Mouse (Mus musculus) lung, postnatal 0 days (tissue): Measurements from ENCODE around the gene 9930021J03Rik. TPM values are rescaled to one million over a fixed set of nuclear protein-coding genes. Genes with fewer than 3 reads are reported as not detected.

Experiments
- ATAC-seq: fragments of 200-750 bp; cut with Nextera tagmentation; 2 replicates; pipeline ENCODE4 v1.8.0; 2017; ENCODE audit warnings: moderate library complexity
- DNase-seq: peaks from one replicate; pipeline ENCODE4 v3.0.0-alpha.2; 2016; ENCODE audit warnings: low spot score
- H3K27ac ChIP-seq: fragments of 300-500 bp; sonication (generic); 2 replicates; pipeline ENCODE4 v1.5.1; 2014; ENCODE audit warnings: antibody characterized with exemption, mild to moderate bottlenecking, low read length, mixed read lengths
- H3K27me3 ChIP-seq: fragments of 300-500 bp; sonication (generic); replicated peaks from 2 replicates; pipeline ENCODE4 v1.6.1; 2014; ENCODE audit warnings: low read length, mixed read lengths; ENCODE audit not compliant: insufficient read depth
- H3K36me3 ChIP-seq: fragments of 300-500 bp; sonication (generic); 2 replicates; pipeline ENCODE4 v1.6.1; 2014; ENCODE audit warnings: low read length, mixed read lengths; ENCODE audit not compliant: insufficient read depth
- H3K4me1 ChIP-seq: fragments of 300-500 bp; sonication (generic); 2 replicates; pipeline ENCODE4 v1.6.1; 2014; ENCODE audit warnings: antibody characterized with exemption, low read depth, low read length, mixed read lengths; ENCODE audit not compliant: insufficient read depth
- H3K4me2 ChIP-seq: fragments of 300-500 bp; sonication (generic); replicated peaks from 2 replicates; pipeline ENCODE4 v1.6.1; 2014; ENCODE audit warnings: low read depth, mild to moderate bottlenecking, low read length, moderate library complexity, mixed read lengths
- H3K4me3 ChIP-seq: fragments of 300-500 bp; sonication (generic); 2 replicates; pipeline ENCODE4 v1.5.1; 2014; ENCODE audit warnings: low read depth, low read length
- H3K9ac ChIP-seq: fragments of 300-500 bp; sonication (generic); replicated peaks from 2 replicates; pipeline ENCODE4 v1.6.1; 2014; ENCODE audit warnings: low read depth, mild to moderate bottlenecking
- H3K9me3 ChIP-seq: fragments of 300-500 bp; sonication (generic); 2 replicates; pipeline ENCODE4 v1.6.1; 2016; ENCODE audit warnings: low read length, mixed read lengths
- CTCF ChIP-seq: IDR thresholded peaks from 2 replicates; pipeline ENCODE4 v1.5.1; 2016; ENCODE audit warnings: antibody characterized with exemption, mild to moderate bottlenecking
- EP300 ChIP-seq: IDR thresholded peaks from 2 replicates; pipeline ENCODE4 v1.6.1; 2016; ENCODE audit warnings: antibody characterized with exemption, mild to moderate bottlenecking, control low read depth
- WGBS: fragments of 180-500 bp; shearing (Covaris S2); extraction: QIAGEN DNeasy Blood & Tissue Kit; methylation state at CpG from one replicate; pipeline ENCODE4 v1.1.7; 2014; 5-methylcytosine and 5-hydroxymethylcytosine counted together
- polyA plus RNA-seq: library from polyadenylated mRNA; unstranded; fragments of >200 nt; fragmentation: Nextera tagmentation; extraction: Ambion mirVana; gene quantifications from 2 replicates; pipeline ENCODE4 v1.2.1, GENCODE M21; 2015

Gene 9930021J03Rik
- polyA plus RNA-seq, 1 experiment from 2014 or later = 3.2 TPM

DNA sequence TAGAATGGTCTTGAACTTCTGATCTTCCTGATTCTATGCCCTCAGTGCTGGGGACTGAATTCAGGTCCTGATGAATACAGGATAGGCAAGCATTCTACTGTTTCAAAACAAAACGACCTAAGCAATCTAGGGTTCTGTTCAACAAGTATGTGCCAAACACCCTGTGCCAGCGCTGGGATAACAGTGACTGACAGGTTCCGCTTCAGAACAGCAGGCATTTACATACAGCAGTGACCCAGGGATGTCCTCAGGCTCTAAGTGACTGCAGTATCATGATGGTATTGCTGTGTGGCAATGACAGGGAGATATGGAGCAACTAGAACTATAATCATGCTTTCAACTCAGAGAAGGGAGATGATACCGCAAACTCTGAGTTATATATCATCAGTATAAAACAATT, 92.3 kb downstream of the 9930021J03Rik start:
- Histone ChIP-seq H3K27me3 (no peaks in the 10 kb centered on the region), H3K9me3 (no peaks in the 10 kb centered on the region), H3K9ac (no peak overlapping the region), H3K4me3 (no peak overlapping the region), H3K4me1 (no peaks in the 10 kb centered on the region), H3K4me2 (no peak overlapping the region), H3K27ac (no peak overlapping the region), H3K36me3 (no peaks in the 10 kb centered on the region; the same call in 1 of the 2 replicates)
- 88% methylated on average over 4 of the region's 4 CpGs for WGBS
- ATAC-seq = no peak
- TF ChIP-seq EP300 = no peak
- TF ChIP-seq CTCF = no peak
- DNase-seq = no peak

DNA sequence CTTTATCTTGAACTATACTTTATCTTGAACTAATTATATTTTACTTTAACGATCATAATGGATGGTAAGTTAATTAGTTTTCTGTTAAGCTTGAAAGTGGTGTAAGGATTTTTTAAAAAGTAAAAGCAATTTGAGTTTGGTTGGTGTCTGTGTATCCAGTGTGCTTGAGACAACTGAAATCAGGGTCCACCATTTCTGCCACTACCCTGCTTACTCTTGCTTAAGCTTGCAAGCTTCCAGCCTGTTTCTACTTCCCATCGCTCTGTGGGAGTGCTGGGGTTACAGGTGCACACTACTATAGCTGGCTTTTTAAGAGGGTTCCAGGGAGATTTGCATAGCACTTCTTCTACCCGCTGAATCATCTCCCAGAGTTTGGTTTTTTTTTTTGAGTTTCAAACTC, 96.3 kb downstream of the 9930021J03Rik start:
- Histone ChIP-seq H3K9me3 (no peaks in the 10 kb centered on the region), H3K4me1 (no peaks in the 10 kb centered on the region), H3K27ac (no peak overlapping the region), H3K9ac (no peak overlapping the region), H3K36me3 (no peaks in the 10 kb centered on the region), H3K4me3 (no peak overlapping the region), H3K27me3 (no peaks in the 10 kb centered on the region), H3K4me2 (no peak overlapping the region)
- TF ChIP-seq CTCF (no peak), EP300 (no peak)
- no peak for DNase-seq
- 69% methylated on average over 3 of the region's 3 CpGs for WGBS
- no peak for ATAC-seq

DNA sequence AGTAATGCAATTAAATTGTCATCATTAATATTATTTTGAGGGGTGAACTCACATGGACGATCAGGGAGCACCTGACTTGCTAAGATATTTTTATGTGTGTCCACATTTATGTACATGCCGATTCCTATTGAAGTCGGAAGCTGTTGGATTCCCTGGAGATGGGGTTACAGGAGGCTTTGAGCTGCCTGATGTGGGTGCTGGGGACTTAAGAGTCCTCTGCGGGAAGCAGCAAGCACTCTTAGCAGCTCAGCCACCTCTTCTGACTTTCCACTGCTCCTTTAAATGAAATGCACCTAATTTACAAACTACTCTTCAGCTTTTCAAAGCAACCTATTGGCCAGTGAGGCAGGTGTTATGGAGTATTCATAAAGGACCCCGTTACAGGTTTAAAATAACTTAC, 97.3 kb downstream of the 9930021J03Rik start:
- 41% methylated on average over 5 of the region's 5 CpGs for WGBS
- Histone ChIP-seq H3K4me2 (peak overlapping the region; percentile 48), H3K4me1 (no peaks in the 10 kb centered on the region), H3K27me3 (no peaks in the 10 kb centered on the region), H3K4me3 (peak overlapping the region; percentile 28; the same call in 1 of the 2 replicates), H3K36me3 (no peaks in the 10 kb centered on the region), H3K9ac (no peak overlapping the region), H3K27ac (no peak overlapping the region), H3K9me3 (no peaks in the 10 kb centered on the region)
- TF ChIP-seq EP300 (no peak), CTCF (no peak)
- ATAC-seq (no peak), DNase-seq (no peak)

DNA sequence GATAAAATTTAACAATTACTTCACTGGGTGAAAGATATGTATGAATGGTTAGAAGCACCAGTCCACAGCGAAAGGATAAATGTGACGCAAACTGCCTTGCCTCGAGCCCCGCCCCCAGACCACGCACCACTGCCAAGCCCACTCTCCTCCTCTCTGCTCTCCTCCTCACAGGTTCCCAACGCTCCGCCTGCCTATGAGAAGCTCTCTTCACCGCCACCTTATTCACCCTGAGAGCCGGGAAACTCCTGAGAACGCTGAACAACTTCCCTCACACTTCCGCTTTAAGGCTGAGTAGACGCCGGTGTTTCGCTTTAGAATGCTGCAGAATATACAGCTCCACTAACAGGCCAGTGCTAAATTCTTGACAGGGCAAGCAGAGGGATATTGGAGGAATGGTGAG, 97.8 kb downstream of the 9930021J03Rik start:
- peak overlapping the region; percentile 48 for H3K4me2 ChIP-seq
- H3K9ac ChIP-seq = no peak overlapping the region
- no peaks in the 10 kb centered on the region for H3K27me3 ChIP-seq
- peak; percentile 37; the same call in 1 of the 2 replicates for ATAC-seq
- H3K27ac ChIP-seq = no peak overlapping the region
- H3K4me3 ChIP-seq = peak overlapping the region; percentile 28
- DNase-seq = peak; percentile 53
- H3K4me1 ChIP-seq = no peaks in the 10 kb centered on the region
- H3K9me3 ChIP-seq = no peaks in the 10 kb centered on the region
- TF ChIP-seq CTCF = no peak
- no peak for TF ChIP-seq EP300
- no peaks in the 10 kb centered on the region for H3K36me3 ChIP-seq
- 23% methylated on average over 14 of the region's 14 CpGs for WGBS

DNA sequence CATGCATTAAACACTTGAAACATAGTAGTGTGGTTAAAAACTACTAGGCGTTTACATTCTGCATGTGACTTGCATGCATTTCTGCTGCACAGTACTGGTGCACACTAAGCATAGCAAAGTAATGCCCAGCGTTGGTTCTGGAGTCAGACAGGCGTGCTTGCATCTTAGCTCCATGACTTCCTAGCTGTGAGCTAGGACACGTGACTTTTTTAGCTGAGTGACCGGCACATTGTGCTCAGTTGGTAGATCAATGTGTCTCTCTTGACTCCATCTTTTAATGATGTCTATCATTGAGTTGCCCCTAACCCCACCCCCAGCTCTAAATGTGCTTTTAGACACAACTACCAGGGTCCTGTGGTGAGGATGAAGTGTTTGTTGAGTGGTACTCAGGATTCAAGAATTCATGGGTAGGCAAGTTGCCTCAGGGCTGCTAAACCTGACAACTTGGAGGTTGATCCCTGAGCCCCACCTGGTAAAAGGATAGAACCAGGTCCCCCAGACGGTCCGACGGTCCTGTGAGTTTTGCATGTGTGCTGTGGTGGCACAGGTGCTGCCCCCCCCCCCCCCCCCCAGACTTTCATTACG, 98.4 kb downstream of the 9930021J03Rik start:
- ATAC-seq (no peak), DNase-seq (no peak)
- 74% methylated on average over 9 of the region's 9 CpGs for WGBS
- H3K27ac ChIP-seq = no peak overlapping the region
- no peaks in the 10 kb centered on the region for H3K9me3 ChIP-seq
- no peak overlapping the region for H3K9ac ChIP-seq
- peak overlapping the region; percentile 48; the same call in 1 of the 2 replicates for H3K4me2 ChIP-seq
- TF ChIP-seq EP300 = no peak
- no peak for TF ChIP-seq CTCF
- H3K4me3 ChIP-seq = no peak overlapping the region
- H3K27me3 ChIP-seq = no peaks in the 10 kb centered on the region
- H3K4me1 ChIP-seq = no peaks in the 10 kb centered on the region
- no peaks in the 10 kb centered on the region for H3K36me3 ChIP-seq

DNA sequence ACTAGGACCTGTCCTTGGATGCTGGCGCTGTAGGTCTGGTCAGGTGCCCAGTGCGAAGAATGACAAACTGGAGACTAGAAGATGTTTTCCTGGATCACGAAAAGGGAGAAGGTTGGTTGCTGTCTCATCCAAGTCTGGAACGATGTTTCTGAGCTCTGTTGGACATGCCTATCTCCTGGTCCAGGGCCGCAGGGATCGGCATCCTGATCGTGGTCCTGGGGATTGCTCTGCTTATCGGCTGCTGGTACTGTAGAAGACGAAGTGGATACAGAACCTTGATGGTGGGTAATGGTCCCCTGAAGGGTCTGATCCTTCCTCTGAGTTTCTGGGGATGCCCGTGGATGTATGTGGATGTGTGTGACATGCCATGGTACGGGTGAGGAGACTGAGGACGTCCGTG, 101.4 kb downstream of the 9930021J03Rik start:
- no peaks in the 10 kb centered on the region for H3K9me3 ChIP-seq
- no peak overlapping the region for H3K9ac ChIP-seq
- DNase-seq = no peak
- 91% methylated on average over 13 of the region's 13 CpGs for WGBS
- no peak overlapping the region for H3K27ac ChIP-seq
- TF ChIP-seq EP300 (no peak), CTCF (no peak)
- no peak overlapping the region for H3K4me3 ChIP-seq
- H3K36me3 ChIP-seq = no peaks in the 10 kb centered on the region
- no peak overlapping the region for H3K4me2 ChIP-seq
- ATAC-seq = no peak
- H3K27me3 ChIP-seq = no peaks in the 10 kb centered on the region
- no peaks in the 10 kb centered on the region for H3K4me1 ChIP-seq

DNA sequence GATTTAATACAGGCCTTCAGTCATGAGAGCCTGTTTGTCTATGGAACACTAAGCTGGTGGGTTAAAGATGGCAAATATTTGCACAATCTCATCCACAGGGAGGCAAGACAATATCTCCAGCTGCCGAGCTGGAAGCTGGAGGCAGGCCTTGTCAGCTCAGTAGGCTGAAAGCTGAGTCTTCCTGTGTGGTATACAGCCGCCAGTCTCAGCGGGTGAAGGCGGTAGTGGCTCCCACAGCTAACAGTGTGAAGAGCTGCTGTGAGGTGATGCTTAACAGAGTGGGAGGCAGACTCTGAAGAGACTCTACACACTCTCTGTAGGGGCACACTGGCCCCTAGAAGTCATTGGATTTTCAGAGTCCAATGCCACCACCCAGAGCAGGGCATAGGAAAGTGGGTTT, 104.1 kb downstream of the 9930021J03Rik start:
- no peak for ATAC-seq
- Histone ChIP-seq H3K4me1 (no peaks in the 10 kb centered on the region), H3K36me3 (no peaks in the 10 kb centered on the region), H3K27me3 (no peaks in the 10 kb centered on the region), H3K27ac (no peak overlapping the region), H3K4me3 (no peak overlapping the region), H3K9ac (no peak overlapping the region), H3K9me3 (no peaks in the 10 kb centered on the region), H3K4me2 (no peak overlapping the region)
- TF ChIP-seq EP300 (no peak), CTCF (no peak)
- 52% methylated on average over 4 of the region's 4 CpGs for WGBS
- no peak for DNase-seq
